Mouse (Mus musculus) liver, embryonic 14.5 days (tissue): ENCODE measurements at regions not wholly inside any gene's neighbourhood (a gene's known extent, or its start where the extent isn't known, plus 50 kb on each side); places are given as distances from the start of the nearest gene placed in this dataset.

Experiments
- CTCF ChIP-seq: IDR thresholded peaks from 2 replicates; pipeline ENCODE4 v1.5.1; 2016; ENCODE audit warnings: antibody characterized with exemption, low read depth, control low read depth
- EP300 ChIP-seq: IDR thresholded peaks from 2 replicates; pipeline ENCODE4 v1.6.1; 2016; ENCODE audit warnings: antibody characterized with exemption, low read depth

GRCm38 (mm10) chr12:110378302-110378701 is 68.6 kb upstream of the Ppp2r5c start:
- TF ChIP-seq CTCF, result no peak
- no peak for TF ChIP-seq EP300
